ENCODE assay signal across 9 mouse cellular contexts in the genomic region with DNA sequence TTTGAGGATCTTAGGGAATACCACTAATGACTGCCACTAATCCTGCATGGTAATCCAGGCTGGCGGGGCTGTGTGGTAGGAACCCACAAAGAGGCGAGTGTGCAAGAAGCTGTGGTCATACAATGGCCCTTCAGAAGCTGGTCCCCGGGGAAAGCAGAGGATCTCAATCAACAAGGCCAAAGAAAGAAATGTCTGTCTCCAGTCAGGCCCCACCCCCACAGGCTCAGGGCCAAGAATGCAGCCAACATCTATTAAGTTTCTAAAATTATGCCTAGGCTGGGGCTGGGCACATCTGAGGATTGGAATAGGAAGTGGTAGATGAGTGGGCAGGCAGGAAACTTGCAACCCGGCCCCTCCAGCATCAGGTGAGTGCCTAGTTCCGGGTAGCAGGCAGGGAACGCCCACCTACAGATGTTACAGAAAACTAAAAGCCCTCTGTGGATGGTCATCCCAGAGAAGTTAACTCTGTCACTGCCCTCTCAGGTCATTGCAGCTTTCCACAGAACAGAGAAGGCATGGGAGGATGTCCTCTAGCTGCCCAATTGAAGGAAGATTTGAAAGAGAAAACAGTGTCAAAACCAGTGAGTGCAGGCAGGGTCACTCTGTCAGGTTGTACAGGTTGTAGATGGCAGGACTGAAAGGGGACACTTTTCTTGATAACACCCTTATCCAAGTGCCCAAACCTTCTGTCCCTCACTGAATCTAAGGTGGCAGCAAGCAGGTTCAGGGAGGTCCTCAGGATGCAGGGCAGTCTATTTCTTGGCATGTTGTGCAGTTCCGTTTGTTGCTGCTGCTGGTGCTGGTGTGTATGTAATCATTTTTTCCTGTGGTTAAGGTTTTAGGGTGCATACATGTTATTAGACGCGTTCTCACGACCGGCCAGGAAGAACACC. TPM values are rescaled to one million over a fixed set of nuclear protein-coding genes. Genes with fewer than 3 reads are reported as not detected.
DNase-seq lines count a peak whose midpoint lies in the region; ATAC-seq lines count a peak whose summit lies in the region.
"Had no signal": no experiment of that assay in that cellular context is flagged by ENCODE, and none has a peak within 500 bp of the region (broad histone marks: within the 10 kb centered on the region; RNA-seq: fewer than 3 reads in every experiment).

No protein-coding gene starts in this region.

- no peak overlapping the region for H3K9ac ChIP-seq in kidney, embryonic 14.5 days (ENCODE audit: low read depth, low read length)
- no peak overlapping the region for H3K9ac ChIP-seq in limb, embryonic 13.5 days
- H3K9ac ChIP-seq in neural tube, embryonic 12.5 days = no peak overlapping the region

- H3K4me3 ChIP-seq in kidney, embryonic 14.5 days (ENCODE audit: low read length) = no peak overlapping the region
- H3K4me3 ChIP-seq in limb, embryonic 13.5 days = no peak overlapping the region
- no peak overlapping the region for H3K4me3 ChIP-seq in neural tube, embryonic 12.5 days

- H3K4me1 ChIP-seq in kidney, embryonic 14.5 days (ENCODE audit: control insufficient read depth, insufficient read depth, low read length) = peaks cover 17% of the 10 kb centered on the region
- peaks cover 48% of the 10 kb centered on the region for H3K4me1 ChIP-seq in limb, embryonic 13.5 days
- H3K4me1 ChIP-seq in neural tube, embryonic 12.5 days = peaks cover 16% of the 10 kb centered on the region

- peak overlapping the region; percentile 30; the same call in 1 of the 2 replicates for H3K27ac ChIP-seq in kidney, embryonic 14.5 days (ENCODE audit: low read depth, low read length)
- H3K27ac ChIP-seq in limb, embryonic 13.5 days = peak overlapping the region; percentile 49; the same call in 1 of the 2 replicates
- H3K27ac ChIP-seq in neural tube, embryonic 12.5 days = no peak overlapping the region

- H3K27me3 ChIP-seq in kidney, embryonic 14.5 days (ENCODE audit: control insufficient read depth, insufficient read depth, low read length) = no peaks in the 10 kb centered on the region
- H3K27me3 ChIP-seq in limb, embryonic 13.5 days = no peaks in the 10 kb centered on the region
- H3K27me3 ChIP-seq in neural tube, embryonic 12.5 days (replicated peaks) = no peaks in the 10 kb centered on the region
- H3K27me3 ChIP-seq: megakaryocyte, embryonic 14.5 days had no signal

- H3K9me3 ChIP-seq in kidney, embryonic 14.5 days (ENCODE audit: control insufficient read depth, low read length) = no peaks in the 10 kb centered on the region
- no peaks in the 10 kb centered on the region for H3K9me3 ChIP-seq in limb, embryonic 13.5 days
- no peaks in the 10 kb centered on the region for H3K9me3 ChIP-seq in neural tube, embryonic 12.5 days

- H3K36me3 ChIP-seq in kidney, embryonic 14.5 days (ENCODE audit: control insufficient read depth, insufficient read depth, low read length) = no peaks in the 10 kb centered on the region
- H3K36me3 ChIP-seq in limb, embryonic 13.5 days = no peaks in the 10 kb centered on the region
- no peaks in the 10 kb centered on the region for H3K36me3 ChIP-seq in neural tube, embryonic 12.5 days

- ATAC-seq in activated CD4-positive, CD25-positive, alpha-beta regulatory T cell, adult 4 months = peak; percentile 94
- ATAC-seq in erythroblast, adult 5-6 weeks (replicated peaks; ENCODE audit: low FRiP score, poor library complexity, severe bottlenecking) = peak; percentile 63
- ATAC-seq in kidney, embryonic 14.5 days (ENCODE audit: low FRiP score, low TSS enrichment) = peak; percentile 8; the same call in 1 of the 2 replicates
- peak; percentile 46; the same call in 1 of the 2 replicates for ATAC-seq in limb, embryonic 13.5 days (ENCODE audit: low FRiP score, low read depth)
- peak; percentile 21; the same call in 1 of the 2 replicates for ATAC-seq in neural tube, embryonic 12.5 days (ENCODE audit: low FRiP score, low read depth)

- H3K4me2 ChIP-seq in kidney, embryonic 14.5 days (replicated peaks; ENCODE audit: low read depth, low read length) = no peak overlapping the region
- peak overlapping the region; percentile 7; the same call in 1 of the 2 replicates for H3K4me2 ChIP-seq in limb, embryonic 13.5 days (replicated peaks)
- no peak overlapping the region for H3K4me2 ChIP-seq in neural tube, embryonic 12.5 days (replicated peaks)

- peak; percentile 85 for DNase-seq in 3134 (ENCODE audit: extremely low read depth, insufficient read length, low spot score)
- DNase-seq in heart, adult 9 months (ENCODE audit: low spot score in 2 of 2) = peak; percentile 63 to 71
- peak; percentile 6 to 15 for DNase-seq in thymus, postnatal 10 days (ENCODE audit: low spot score in 2 of 2)

- WGBS in kidney, embryonic 14.5 days = 71% methylated on average over 11 of the region's 11 CpGs
- WGBS in limb, embryonic 13.5 days = 60% methylated on average over 11 of the region's 11 CpGs
- WGBS in neural tube, embryonic 12.5 days = 72% methylated on average over 11 of the region's 11 CpGs

RNA-seq across cellular contexts. Expression of gene Snn, which starts 47.9 kb away (rescaled TPM):
- 1 to 10 TPM in 1 of 2 experiments, under 1 TPM in 1; 0.53 to 1.2 TPM for polyA plus RNA-seq in activated CD4-positive, CD25-positive, alpha-beta regulatory T cell, adult 4 months (2017; shearing (Covaris generic))
- 0.77 and 1.7 TPM in 2 replicates for total RNA-seq in erythroblast, adult 5-6 weeks (2015; ENCODE audit: low replicate concordance)
- total RNA-seq in erythroblast, adult 5-6 weeks (2017; ENCODE audit: low replicate concordance) = 1.2 and 1.5 TPM in 2 replicates
- polyA plus RNA-seq in kidney, embryonic 14.5 days (2014; fragmentation: Nextera tagmentation; extraction: Ambion mirVana) = 32.5 and 54.4 TPM in 2 replicates
- polyA plus RNA-seq in limb, embryonic 13.5 days (2015; fragmentation: Nextera tagmentation; extraction: Ambion mirVana) = 44.0 and 44.8 TPM in 2 replicates
- 115 and 117 TPM in 2 replicates for polyA plus RNA-seq in neural tube, embryonic 12.5 days (2016; fragmentation: Nextera tagmentation; extraction: Ambion mirVana)

RNA-seq across cellular contexts. Expression of gene Litaf, which starts 53.1 kb away (rescaled TPM):
- polyA plus RNA-seq in activated CD4-positive, CD25-positive, alpha-beta regulatory T cell, adult 4 months (2017; shearing (Covaris generic)) = 10 to 100 TPM; 40.1 to 49.5 TPM
- 24.7 and 34.0 TPM in 2 replicates for total RNA-seq in erythroblast, adult 5-6 weeks (2015; ENCODE audit: low replicate concordance)
- 10.0 and 11.2 TPM in 2 replicates for total RNA-seq in erythroblast, adult 5-6 weeks (2017; ENCODE audit: low replicate concordance)
- polyA plus RNA-seq in kidney, embryonic 14.5 days (2014; fragmentation: Nextera tagmentation; extraction: Ambion mirVana) = 104 and 121 TPM in 2 replicates
- polyA plus RNA-seq in limb, embryonic 13.5 days (2015; fragmentation: Nextera tagmentation; extraction: Ambion mirVana) = 103 and 105 TPM in 2 replicates
- polyA plus RNA-seq in neural tube, embryonic 12.5 days (2016; fragmentation: Nextera tagmentation; extraction: Ambion mirVana) = 47.7 and 52.1 TPM in 2 replicates

Comparison
In these comparisons a context has a peak if more than half of its experiments do, and no peak if none do; other contexts are left out.
1. DNase-seq: peak in every context shown above with its lines; median percentile 85 in 3134; 67 in heart, adult 9 months; 10 in thymus, postnatal 10 days.
2. ATAC-seq: peak in every context shown above with its lines; median percentile 94 in activated CD4-positive, CD25-positive, alpha-beta regulatory T cell, adult 4 months; 63 in erythroblast, adult 5-6 weeks; 46 in limb, embryonic 13.5 days; 21 in neural tube, embryonic 12.5 days; 8 in kidney, embryonic 14.5 days.
3. RNA of gene Snn, which starts 47.9 kb away (polyA plus RNA-seq): 115 to 117 TPM in neural tube, embryonic 12.5 days, 32.5 to 54.4 TPM in kidney, embryonic 14.5 days and 44.0 to 44.8 TPM in limb, embryonic 13.5 days; 0.53 to 1.2 TPM in activated CD4-positive, CD25-positive, alpha-beta regulatory T cell, adult 4 months; every median in the first group is over 10 times any median in the second.